Mouse (Mus musculus): ENCODE results near the gene Ap4e1. TPM values are rescaled to one million over a fixed set of nuclear protein-coding genes. Genes with fewer than 3 reads are reported as not detected.

Gene Ap4e1
- 0.77 and 0.83 TPM in 2 replicates for polyA plus RNA-seq (2021; fragmentation: Nextera tagmentation)
- long read RNA-seq, experiment 1, full-length matches to known transcripts = 8 of 17 reads
- long read RNA-seq, experiment 1, partial matches to known transcripts = 3 of 17 reads
- long read RNA-seq, experiment 1, other reads (novel, unspliced or antisense) = 6 of 17 reads
- long read RNA-seq, experiment 2, partial matches to known transcripts = 0 of 2 reads
- long read RNA-seq, experiment 2, other reads (novel, unspliced or antisense) = 2 of 2 reads

GRCm38 (mm10) chr2:127008469-127008998 lies at the start of gene Ap4e1:
Ap4e1 (plus strand) TSS chr2:127008717.

GRCm38 (mm10) chr2:127070435-127070841 lies 61.9 kb downstream of the Ap4e1 start, which contains the start of gene Blvra:
Blvra (plus strand) TSS chr2:127070665.

Other genes with a start within 250 kb of the Ap4e1 start
- gene Usp50, start 225.2 kb upstream of the Ap4e1 start, polyA plus RNA-seq (2021; fragmentation: Nextera tagmentation) = 1.5 TPM in 2 replicates
- 13.8 and 17.6 TPM in 2 replicates for gene Trpm7, start 132.5 kb upstream of the Ap4e1 start, polyA plus RNA-seq (2021; fragmentation: Nextera tagmentation)
- 6.0 and 6.6 TPM in 2 replicates for gene Sppl2a, start 75.5 kb upstream of the Ap4e1 start, polyA plus RNA-seq (2021; fragmentation: Nextera tagmentation)
- 53.0 and 66.4 TPM in 2 replicates for gene Blvra, start 61.9 kb downstream of the Ap4e1 start, polyA plus RNA-seq (2021; fragmentation: Nextera tagmentation)
- gene Ncaph, start 125.2 kb downstream of the Ap4e1 start, polyA plus RNA-seq (2021; fragmentation: Nextera tagmentation) = 1.0 and 1.1 TPM in 2 replicates
- 4.6 and 5.6 TPM in 2 replicates for gene Itpripl1, start 134.7 kb downstream of the Ap4e1 start, polyA plus RNA-seq (2021; fragmentation: Nextera tagmentation)
- 1.2 TPM in 2 replicates for gene 1810024B03Rik, start 199.6 kb downstream of the Ap4e1 start, polyA plus RNA-seq (2021; fragmentation: Nextera tagmentation)
- 19.2 and 23.1 TPM in 2 replicates for gene Snrnp200, start 199.7 kb downstream of the Ap4e1 start, polyA plus RNA-seq (2021; fragmentation: Nextera tagmentation)
- gene Ciao1, start 239.1 kb downstream of the Ap4e1 start, polyA plus RNA-seq (2021; fragmentation: Nextera tagmentation) = 26.4 and 45.7 TPM in 2 replicates
- 34.3 and 92.3 TPM in 2 replicates for gene Tmem127, start 239.2 kb downstream of the Ap4e1 start, polyA plus RNA-seq (2021; fragmentation: Nextera tagmentation)